Mouse (Mus musculus): ENCODE results near the gene 9430097D07Rik. TPM values are rescaled to one million over a fixed set of nuclear protein-coding genes. Genes with fewer than 3 reads are reported as not detected.

The 9430097D07Rik gene
- total RNA-seq, 2 experiments from 2014 or later = 1.1 to 1.4 TPM

- intact Hi-C loops (cut with DNase I) = no loop called here
- no peak for DNase-seq (ENCODE audit: low spot score in 2 of 2)
Measured at GRCm38 (mm10) chr2:32599409-32599808, 23.9 kb upstream of the 9430097D07Rik start, which contains the start of gene St6galnac6. Gene St6galnac6 (plus strand): TSS chr2:32599709.

GRCm38 (mm10) chr2:32598506-32598905 is 23.0 kb upstream of the 9430097D07Rik start:
- no peak for DNase-seq (ENCODE audit: low spot score in 2 of 2)
- intact Hi-C loops (cut with DNase I) = no loop called here

- no peak for DNase-seq (ENCODE audit: low spot score in 2 of 2)
- intact Hi-C loops (cut with DNase I) = no loop called here
Measured at GRCm38 (mm10) chr2:32597699-32598098, 22.2 kb upstream of the 9430097D07Rik start.

- intact Hi-C loops (cut with DNase I) = no loop called here
- DNase-seq (ENCODE audit: low spot score in 2 of 2) = no peak
Measured at GRCm38 (mm10) chr2:32597248-32597647, 21.8 kb upstream of the 9430097D07Rik start.

GRCm38 (mm10) chr2:32596725-32597124 is 21.2 kb upstream of the 9430097D07Rik start:
- DNase-seq (ENCODE audit: low spot score in 2 of 2) = no peak
- intact Hi-C loops (cut with DNase I) = no loop called here

- no peak for DNase-seq (ENCODE audit: low spot score in 2 of 2)
- intact Hi-C loops (cut with DNase I) = no loop called here
Measured at GRCm38 (mm10) chr2:32591249-32591648, 15.8 kb upstream of the 9430097D07Rik start.

- intact Hi-C loops (cut with DNase I) = no loop called here
- DNase-seq (ENCODE audit: low spot score in 2 of 2) = no peak
Measured at GRCm38 (mm10) chr2:32590224-32590623, 14.7 kb upstream of the 9430097D07Rik start.

GRCm38 (mm10) chr2:32589213-32589795 is 13.8 kb upstream of the 9430097D07Rik start:
- intact Hi-C loops (cut with DNase I) = loop anchor here (5.0 kb wide), 1 partner anchor 103 kb away; no protein-coding TSS in a partner anchor
- peak; percentile 51 to 72 for DNase-seq (ENCODE audit: low spot score in 2 of 2)

GRCm38 (mm10) chr2:32587731-32588321 is 12.3 kb upstream of the 9430097D07Rik start:
- no peak for DNase-seq (ENCODE audit: low spot score in 2 of 2)
- intact Hi-C loops (cut with DNase I) = loop anchor here (2.0 to 5.0 kb wide), 2 partner anchors 15 to 104 kb away; no protein-coding TSS in a partner anchor

- intact Hi-C loops (cut with DNase I) = loop anchor here (2.0 to 5.0 kb wide), 2 partner anchors 16 to 105 kb away; no protein-coding TSS in a partner anchor
Measured at GRCm38 (mm10) chr2:32586871-32587351, 11.4 kb upstream of the 9430097D07Rik start, which contains the start of gene St6galnac4. Gene St6galnac4 (plus strand): TSS chr2:32587095.

GRCm38 (mm10) chr2:32585149-32585714 is 9.7 kb upstream of the 9430097D07Rik start:
- intact Hi-C loops (cut with DNase I) = loop anchor here (5.0 kb wide), 1 partner anchor 107 kb away; no protein-coding TSS in a partner anchor
- DNase-seq (ENCODE audit: low spot score in 2 of 2) = no peak

More at GRCm38 (mm10) chr2:32586871-32587351, 11.4 kb upstream of the 9430097D07Rik start, which contains the start of gene St6galnac4:
- DNase-seq (ENCODE audit: low spot score in 2 of 2) = peak; percentile 88 to 89

- intact Hi-C loops (cut with DNase I) = no loop called here
- DNase-seq (ENCODE audit: low spot score in 2 of 2) = peak; percentile 79 to 87
Measured at GRCm38 (mm10) chr2:32582830-32583799, 7.6 kb upstream of the 9430097D07Rik start.

- intact Hi-C loops (cut with DNase I) = no loop called here
- peak; percentile 75 to 79 for DNase-seq (ENCODE audit: low spot score in 2 of 2)
Measured at GRCm38 (mm10) chr2:32581450-32582095, 6.1 kb upstream of the 9430097D07Rik start.

- intact Hi-C loops (cut with DNase I) = loop anchor here (5.0 kb wide), 1 partner anchor 34 kb away; no protein-coding TSS in a partner anchor
- DNase-seq (ENCODE audit: low spot score in 2 of 2) = no peak
Measured at GRCm38 (mm10) chr2:32578146-32579046, 2.9 kb upstream of the 9430097D07Rik start.

- intact Hi-C loops (cut with DNase I) = loop anchor here (5.0 kb wide), 1 partner anchor 36 kb away; no protein-coding TSS in a partner anchor
- no peak for DNase-seq (ENCODE audit: low spot score in 2 of 2)
Measured at GRCm38 (mm10) chr2:32576532-32576931, 1.0 kb upstream of the 9430097D07Rik start.

GRCm38 (mm10) chr2:32574901-32575585 is 441 bp downstream of the 9430097D07Rik start:
- intact Hi-C loops (cut with DNase I) = loop anchor here (5.0 kb wide), 1 partner anchor 37 kb away; no protein-coding TSS in a partner anchor
- peak; percentile 74 to 75 for DNase-seq (ENCODE audit: low spot score in 2 of 2)

GRCm38 (mm10) chr2:32574497-32574896 is 987 bp downstream of the 9430097D07Rik start, which contains the start of gene Pip5kl1:
Gene Pip5kl1 (plus strand): TSS chr2:32574797.
- intact Hi-C loops (cut with DNase I) = no loop called here

More at GRCm38 (mm10) chr2:32574497-32574896, 987 bp downstream of the 9430097D07Rik start, which contains the start of gene Pip5kl1:
- no peak for DNase-seq (ENCODE audit: low spot score in 2 of 2)
